Mouse (Mus musculus): Measurements from ENCODE around the gene Tmem62. TPM values are rescaled to one million over a fixed set of nuclear protein-coding genes. Genes with fewer than 3 reads are reported as not detected.
"Not testable (repeated sequence)": the region's sequence is repeated elsewhere in the genome, so short reads cannot be mapped to it uniquely, and the experiment has no call there.

Tmem62 gene
- polyA plus RNA-seq, 1 experiment from 2014 or later: 3.3 TPM

DNA sequence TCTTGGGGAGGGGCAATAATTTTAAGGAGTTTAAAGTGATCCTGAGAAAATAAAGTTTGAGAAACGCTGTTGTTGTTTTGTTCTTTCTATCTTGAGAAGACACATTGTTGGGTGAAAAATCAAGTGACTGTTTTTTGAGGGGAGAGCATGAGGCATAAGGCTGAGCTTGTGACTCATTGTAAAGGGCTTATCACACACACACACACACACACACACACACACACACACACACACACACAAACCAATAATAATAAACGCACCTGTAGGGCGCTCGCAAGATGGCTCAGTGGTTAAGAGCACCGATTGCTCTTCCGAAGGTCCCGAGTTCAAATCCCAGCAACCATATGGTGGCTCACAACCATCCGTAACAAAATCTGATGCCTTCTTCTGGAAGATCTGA lies 4.6 kb upstream of the Tmem62 start:
- H3K4me3 ChIP-seq; H3K27ac ChIP-seq; H3K36me3 ChIP-seq; H3K27me3 ChIP-seq (ENCODE audit: insufficient read depth, poor library complexity, severe bottlenecking); DNase-seq (ENCODE audit: low spot score); H3K4me1 ChIP-seq; H3K9me3 ChIP-seq: not testable (repeated sequence)
- 95% methylated on average over 8 of the region's 8 CpGs for WGBS

- H3K4me1 ChIP-seq: peaks cover 8% of the 10 kb centered on the region
- H3K9me3 ChIP-seq: no peaks in the 10 kb centered on the region
- no peaks in the 10 kb centered on the region for H3K27me3 ChIP-seq (ENCODE audit: insufficient read depth, poor library complexity, severe bottlenecking)
- no peaks in the 10 kb centered on the region for H3K36me3 ChIP-seq
- no peak overlapping the region for H3K4me3 ChIP-seq
- H3K27ac ChIP-seq: no peak overlapping the region
- DNase-seq (ENCODE audit: low spot score): no peak
- 13% methylated on average over 5 of the region's 5 CpGs for whole genome bisulfite sequencing
Observed at GRCm38 (mm10) chr2:120972964-120973363, 3.9 kb upstream of the Tmem62 start.

DNA sequence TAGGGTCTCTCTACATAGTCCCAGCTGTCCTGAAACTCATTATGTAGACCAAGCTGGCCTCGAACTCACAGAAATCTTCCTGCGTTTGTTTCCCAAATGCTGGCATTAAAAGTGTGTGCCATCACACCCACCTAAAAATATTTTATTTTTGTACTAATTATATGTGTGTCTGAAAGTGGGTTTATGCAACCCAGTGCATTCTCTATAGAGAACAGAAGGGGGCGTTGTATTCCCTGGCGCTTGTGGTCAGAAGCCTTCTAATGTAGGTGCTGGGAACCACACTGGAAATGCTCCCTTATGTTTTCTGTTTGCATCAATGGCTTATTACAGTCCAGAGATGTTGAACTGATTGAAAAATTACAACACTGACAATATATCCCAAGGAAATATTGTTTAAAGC lies 509 bp upstream of the Tmem62 start:
- Histone ChIP-seq H3K4me1 (no peaks in the 10 kb centered on the region), H3K27me3 (ENCODE audit: insufficient read depth, poor library complexity, severe bottlenecking) (no peaks in the 10 kb centered on the region), H3K36me3 (no peaks in the 10 kb centered on the region), H3K27ac (no peak overlapping the region), H3K4me3 (peak overlapping the region; percentile 77), H3K9me3 (no peaks in the 10 kb centered on the region)
- WGBS: 50% methylated on average over 4 of the region's 4 CpGs
- no peak for DNase-seq (ENCODE audit: low spot score)

DNA sequence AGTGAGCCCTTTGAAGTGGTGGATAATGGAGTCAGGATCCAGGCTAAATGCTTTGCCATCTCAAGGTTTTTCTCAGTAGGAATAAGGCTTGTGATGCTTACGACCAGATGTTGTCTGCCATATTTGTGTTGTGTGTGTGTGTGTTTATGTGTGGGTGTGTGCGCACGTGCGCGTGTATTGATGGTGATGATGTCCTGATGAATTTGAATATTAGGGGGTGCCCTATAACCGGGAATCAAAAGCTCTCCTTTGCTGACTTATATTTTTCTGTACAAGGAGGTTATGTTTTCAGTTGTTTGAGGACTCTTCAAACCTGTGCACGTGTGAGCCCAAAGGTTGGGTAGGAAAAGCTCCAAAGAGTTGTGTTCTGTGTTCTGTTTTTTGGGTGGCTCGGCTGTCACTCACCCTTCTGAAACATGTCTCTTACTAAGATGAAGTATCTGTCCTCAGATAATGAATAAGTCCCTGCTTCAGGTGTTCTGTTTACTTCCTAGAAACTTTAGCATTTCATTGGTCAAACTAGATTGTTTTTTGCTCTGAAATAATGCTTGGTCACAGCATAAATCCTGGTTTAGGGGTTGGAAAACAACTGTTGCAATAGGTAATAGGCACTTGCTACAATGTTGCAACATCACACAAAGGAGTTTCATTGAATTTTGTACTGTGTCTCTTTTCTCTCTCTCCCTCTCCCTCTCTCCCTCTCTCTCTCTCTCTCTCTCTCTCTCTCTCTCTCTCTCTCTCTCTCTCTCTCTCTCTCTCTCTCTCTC lies 1.3 kb downstream of the Tmem62 start:
- WGBS: 79% methylated on average over 8 of the region's 8 CpGs
- Histone ChIP-seq H3K27ac (peak overlapping the region; percentile 89; the same call in 1 of the 2 replicates), H3K36me3 (no peaks in the 10 kb centered on the region), H3K27me3 (ENCODE audit: insufficient read depth, poor library complexity, severe bottlenecking) (no peaks in the 10 kb centered on the region), H3K4me1 (no peaks in the 10 kb centered on the region), H3K9me3 (no peaks in the 10 kb centered on the region), H3K4me3 (peak overlapping the region; percentile 77)
- DNase-seq (ENCODE audit: low spot score): no peak

GRCm38 (mm10) chr2:120978693-120979037 lies 1.8 kb downstream of the Tmem62 start:
- Histone ChIP-seq H3K9me3 (no peaks in the 10 kb centered on the region), H3K27me3 (ENCODE audit: insufficient read depth, poor library complexity, severe bottlenecking) (no peaks in the 10 kb centered on the region)
- 65% methylated on average over 2 of the region's 2 CpGs for WGBS

DNA sequence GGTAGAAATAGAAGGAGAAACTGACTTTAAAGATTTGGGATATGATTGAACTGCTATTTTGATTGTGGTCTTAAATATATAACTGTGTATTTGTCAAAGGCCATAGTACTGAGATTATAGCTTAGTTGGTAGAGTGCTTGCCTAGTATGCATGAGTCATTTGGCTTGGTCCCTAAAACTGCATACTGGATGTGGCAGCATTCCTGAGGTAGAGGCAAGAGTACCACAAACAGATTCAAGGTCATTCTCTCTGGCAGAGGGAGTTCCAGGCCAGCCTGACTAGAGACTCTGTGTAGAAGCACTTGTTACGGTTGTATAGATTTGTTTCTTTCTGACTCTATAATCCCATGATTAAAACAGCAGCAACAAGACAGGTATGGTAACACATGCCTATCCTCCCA lies 3.0 kb downstream of the Tmem62 start:
- Histone ChIP-seq H3K36me3 (no peaks in the 10 kb centered on the region), H3K27ac (no peak overlapping the region), H3K4me1 (no peaks in the 10 kb centered on the region), H3K9me3 (no peaks in the 10 kb centered on the region), H3K27me3 (ENCODE audit: insufficient read depth, poor library complexity, severe bottlenecking) (no peaks in the 10 kb centered on the region), H3K4me3 (no peak overlapping the region)
- no peak for DNase-seq (ENCODE audit: low spot score)
- WGBS: 79% methylated on average over 1 of the region's 1 CpGs

More at GRCm38 (mm10) chr2:120978693-120979037, 1.8 kb downstream of the Tmem62 start:
- no peaks in the 10 kb centered on the region for H3K36me3 ChIP-seq
- H3K27ac ChIP-seq: no peak overlapping the region
- H3K4me3 ChIP-seq: no peak overlapping the region
- DNase-seq (ENCODE audit: low spot score): no peak
- no peaks in the 10 kb centered on the region for H3K4me1 ChIP-seq

DNA sequence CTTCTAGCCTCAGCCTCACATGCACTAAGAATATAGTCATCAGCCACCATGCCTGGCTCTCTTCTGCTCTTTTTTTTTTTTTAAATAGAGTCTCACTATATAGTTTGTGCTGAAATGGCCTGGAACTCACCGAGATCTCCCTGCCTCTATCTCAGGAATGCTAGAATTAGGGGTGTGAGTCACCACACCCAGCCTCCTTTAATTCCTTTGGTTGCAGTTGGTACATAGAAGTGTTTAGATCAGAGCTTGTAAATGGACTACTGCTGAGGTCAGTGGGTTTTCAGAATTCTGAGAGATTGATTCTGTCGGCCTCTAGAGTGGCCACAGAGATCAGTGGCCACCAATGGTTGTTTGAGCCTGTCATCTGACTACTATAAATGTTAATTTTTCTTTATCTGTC lies 4.0 kb downstream of the Tmem62 start:
- no peak overlapping the region for H3K27ac ChIP-seq
- no peaks in the 10 kb centered on the region for H3K9me3 ChIP-seq
- DNase-seq (ENCODE audit: low spot score): no peak
- no peaks in the 10 kb centered on the region for H3K4me1 ChIP-seq
- H3K27me3 ChIP-seq (ENCODE audit: insufficient read depth, poor library complexity, severe bottlenecking): no peaks in the 10 kb centered on the region
- WGBS: 42% methylated on average over 2 of the region's 2 CpGs
- H3K36me3 ChIP-seq: no peaks in the 10 kb centered on the region
- no peak overlapping the region for H3K4me3 ChIP-seq

DNA sequence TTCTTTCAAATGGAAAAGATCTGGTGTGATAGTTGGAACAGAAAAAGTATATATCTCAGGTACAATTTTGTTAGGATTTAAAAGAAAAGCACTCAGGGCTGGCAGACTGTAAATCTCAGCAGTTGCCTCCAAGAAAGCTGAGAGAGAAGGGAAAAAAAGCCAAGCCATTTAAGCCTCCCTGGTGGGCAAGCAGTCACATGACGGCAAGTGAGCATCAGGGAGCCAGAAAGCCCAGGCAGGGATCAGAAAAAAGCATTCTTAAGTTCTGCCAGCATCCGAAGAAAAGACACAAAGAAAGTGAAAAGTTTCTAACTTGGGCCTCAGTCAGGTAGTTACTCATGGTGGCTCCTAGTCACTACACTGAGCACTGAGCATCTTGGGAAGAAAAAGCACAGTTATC lies 6.8 kb downstream of the Tmem62 start:
- 28% methylated on average over 2 of the region's 2 CpGs for WGBS
- Histone ChIP-seq H3K4me3 (no peak overlapping the region), H3K4me1 (no peaks in the 10 kb centered on the region), H3K9me3 (no peaks in the 10 kb centered on the region), H3K27ac (no peak overlapping the region), H3K27me3 (ENCODE audit: insufficient read depth, poor library complexity, severe bottlenecking) (no peaks in the 10 kb centered on the region), H3K36me3 (no peaks in the 10 kb centered on the region)
- no peak for DNase-seq (ENCODE audit: low spot score)

DNA sequence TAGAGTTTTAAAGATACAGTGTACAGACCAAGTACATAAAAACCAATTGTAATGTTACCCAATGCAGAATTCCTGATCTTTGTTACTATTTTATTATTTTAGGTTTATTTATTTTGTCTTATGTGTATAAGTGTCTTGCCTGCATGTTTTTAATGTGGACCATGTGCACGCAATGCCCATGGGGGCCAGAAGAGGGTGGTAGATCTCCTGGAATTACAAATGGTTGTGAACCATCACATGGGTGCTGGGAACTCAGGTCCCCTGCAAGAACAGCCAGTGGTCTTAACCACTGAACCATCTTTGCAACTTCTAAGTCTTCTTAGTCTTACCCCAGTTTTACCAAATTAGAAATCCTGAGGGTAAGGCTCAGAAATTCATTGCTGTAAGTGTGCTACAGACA lies 8.4 kb downstream of the Tmem62 start:
- H3K27me3 ChIP-seq (ENCODE audit: insufficient read depth, poor library complexity, severe bottlenecking): no peaks in the 10 kb centered on the region
- no peak overlapping the region for H3K27ac ChIP-seq
- WGBS: 95% methylated on average over 1 of the region's 1 CpGs
- no peaks in the 10 kb centered on the region for H3K36me3 ChIP-seq
- no peaks in the 10 kb centered on the region for H3K4me1 ChIP-seq
- no peaks in the 10 kb centered on the region for H3K9me3 ChIP-seq
- no peak for DNase-seq (ENCODE audit: low spot score)
- H3K4me3 ChIP-seq: no peak overlapping the region

DNA sequence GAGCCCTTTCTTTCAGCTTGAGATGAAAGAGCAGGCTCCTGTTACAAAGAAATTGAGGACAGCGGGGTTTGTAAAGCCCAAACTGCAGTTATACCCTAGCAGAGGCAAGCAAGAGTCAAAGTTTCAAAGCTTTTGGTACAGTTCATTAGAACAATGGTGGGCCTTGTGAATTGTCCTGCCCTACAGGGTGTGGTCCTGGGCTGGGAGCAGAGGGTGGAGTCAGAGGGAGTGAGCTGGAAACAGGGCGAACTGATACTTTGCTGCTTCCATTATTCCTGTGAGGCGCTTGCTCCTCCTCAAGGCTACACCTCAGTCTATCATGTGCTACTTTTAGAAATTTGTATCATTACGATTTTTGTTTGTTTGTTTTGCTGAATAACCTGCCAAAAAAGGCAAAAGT lies 14.4 kb downstream of the Tmem62 start:
- 74% methylated on average over 4 of the region's 4 CpGs for WGBS
- no peaks in the 10 kb centered on the region for H3K27me3 ChIP-seq (ENCODE audit: insufficient read depth, poor library complexity, severe bottlenecking)
- no peaks in the 10 kb centered on the region for H3K4me1 ChIP-seq
- H3K4me3 ChIP-seq: no peak overlapping the region
- DNase-seq (ENCODE audit: low spot score): no peak
- H3K27ac ChIP-seq: no peak overlapping the region
- no peaks in the 10 kb centered on the region for H3K36me3 ChIP-seq
- H3K9me3 ChIP-seq: no peaks in the 10 kb centered on the region

DNA sequence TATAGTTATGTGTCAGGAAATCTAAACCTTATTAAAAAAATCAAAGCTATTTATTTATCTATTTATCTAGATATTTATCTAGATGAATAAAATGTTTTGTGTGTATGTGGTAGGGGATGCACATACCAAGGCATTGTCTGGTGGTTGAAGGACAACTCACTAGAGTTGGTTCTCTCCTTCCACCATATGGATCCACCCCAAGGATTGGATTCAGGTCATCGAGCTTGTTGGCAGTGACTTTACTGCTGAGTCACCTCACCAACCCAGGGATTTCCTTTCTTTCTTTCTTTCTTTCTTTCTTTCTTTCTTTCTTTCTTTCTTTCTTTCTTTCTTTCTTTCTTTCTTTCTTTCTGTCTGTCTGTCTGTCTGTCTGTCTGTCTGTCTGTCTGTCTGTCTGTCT lies 19.8 kb downstream of the Tmem62 start:
- 77% methylated on average over 1 of the region's 1 CpGs for WGBS
- H3K4me3 ChIP-seq; H3K36me3 ChIP-seq; DNase-seq (ENCODE audit: low spot score); H3K4me1 ChIP-seq; H3K27me3 ChIP-seq (ENCODE audit: insufficient read depth, poor library complexity, severe bottlenecking); H3K9me3 ChIP-seq; H3K27ac ChIP-seq: not testable (repeated sequence)

DNA sequence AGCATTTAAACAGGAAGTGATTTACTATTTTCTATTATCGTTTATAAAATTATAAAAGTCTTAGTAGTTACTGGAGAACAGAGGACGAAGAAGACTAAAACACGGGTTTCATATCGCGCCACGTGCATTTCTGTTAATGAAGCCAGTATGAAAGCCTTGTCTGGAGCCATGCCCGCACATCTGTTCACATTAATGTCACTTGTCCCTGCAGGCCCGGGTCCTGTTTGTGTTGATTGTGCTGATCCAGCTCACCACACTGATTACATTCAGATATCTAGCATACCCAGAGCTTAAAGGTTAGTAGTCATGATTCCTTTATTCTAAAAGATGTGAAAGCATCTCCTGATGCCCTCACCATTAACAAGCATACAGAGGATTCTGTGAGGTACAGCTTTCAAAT lies 22.0 kb downstream of the Tmem62 start:
- H3K27ac ChIP-seq: no peak overlapping the region
- no peaks in the 10 kb centered on the region for H3K27me3 ChIP-seq (ENCODE audit: insufficient read depth, poor library complexity, severe bottlenecking)
- WGBS: 86% methylated on average over 8 of the region's 8 CpGs
- H3K36me3 ChIP-seq: no peaks in the 10 kb centered on the region
- no peak overlapping the region for H3K4me3 ChIP-seq
- no peak for DNase-seq (ENCODE audit: low spot score)
- H3K9me3 ChIP-seq: no peaks in the 10 kb centered on the region
- no peaks in the 10 kb centered on the region for H3K4me1 ChIP-seq

DNA sequence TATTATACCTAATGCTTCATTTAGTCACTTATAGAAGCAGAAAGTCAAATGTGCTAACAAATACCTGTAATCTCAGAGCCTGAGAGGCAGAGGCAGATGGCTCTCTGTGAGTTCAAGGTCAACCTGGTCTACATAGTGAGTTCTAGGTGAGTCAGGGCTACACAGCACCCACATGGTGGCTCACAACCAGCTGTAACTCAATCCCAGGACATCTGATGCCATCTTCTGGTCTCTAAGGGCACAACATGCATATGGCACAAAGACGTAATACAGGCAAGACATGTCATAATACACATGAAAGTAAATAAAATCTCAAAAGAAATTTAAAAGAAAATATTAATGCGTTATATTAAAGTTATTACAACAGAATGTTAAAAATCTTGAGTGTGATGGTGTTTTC lies 26.8 kb downstream of the Tmem62 start:
- H3K27me3 ChIP-seq (ENCODE audit: insufficient read depth, poor library complexity, severe bottlenecking): no peaks in the 10 kb centered on the region
- peaks cover 4% of the 10 kb centered on the region; the same call in 1 of the 2 replicates for H3K4me1 ChIP-seq
- no peak for DNase-seq (ENCODE audit: low spot score)
- no peaks in the 10 kb centered on the region for H3K9me3 ChIP-seq
- no peaks in the 10 kb centered on the region for H3K36me3 ChIP-seq
- 60% methylated on average over 2 of the region's 2 CpGs for WGBS
- no peak overlapping the region for H3K27ac ChIP-seq
- H3K4me3 ChIP-seq: no peak overlapping the region

Data from heart, embryonic 10.5 days (tissue).